Mouse (Mus musculus) lung, adult 2 months (tissue): ENCODE measurements at regions not wholly inside any gene's neighbourhood (a gene's known extent, or its start where the extent isn't known, plus 50 kb on each side); places are given as distances from the start of the nearest gene placed in this dataset.

Experiments
- DNase-seq: peaks from one replicate; pipeline ENCODE4 v3.0.0; 2022
- H3K4me1 ChIP-seq: fragments of 200-500 bp; 2 replicates; pipeline ENCODE4 v1.6.1; 2011; ENCODE audit warnings: low read length; ENCODE audit not compliant: control insufficient read depth, insufficient read depth
- H3K4me3 ChIP-seq: fragments of 200-500 bp; replicated peaks from 2 replicates; pipeline ENCODE3; 2011; ENCODE audit warnings: low read depth, mild to moderate bottlenecking, control low read depth, low read length; ENCODE audit errors: extremely low read depth
- CTCF ChIP-seq: fragments of 200-500 bp; IDR thresholded peaks from 2 replicates; pipeline ENCODE4 v1.5.1; 2011; ENCODE audit warnings: mild to moderate bottlenecking, low read length, control low read depth; ENCODE audit not compliant: insufficient read depth
- POLR2A ChIP-seq: fragments of 200-500 bp; IDR thresholded peaks from 2 replicates; pipeline ENCODE4 v1.6.1; 2011; ENCODE audit warnings: low read depth, mild to moderate bottlenecking, control low read depth, low read length, borderline replicate concordance; ENCODE audit errors: extremely low read depth
- WGBS: fragments of 180-500 bp; shearing (Covaris S2); methylation state at CpG from one replicate; pipeline ENCODE4 v1.1.7; 2018; 5-methylcytosine and 5-hydroxymethylcytosine counted together

- TF ChIP-seq POLR2A (no peak), CTCF (no peak)
- Histone ChIP-seq H3K4me1 (no peaks in the 10 kb centered on the region), H3K4me3 (no peak overlapping the region)
- DNase-seq: no peak
- WGBS: 88% methylated on average over 1 of the region's 1 CpGs
These were observed 200.0 kb upstream of the Tle1 start for GRCm38 (mm10) chr4:72400759-72401158.

- H3K4me3 ChIP-seq: no peak overlapping the region
- 85% methylated on average over 3 of the region's 3 CpGs for WGBS
- no peak for DNase-seq
- H3K4me1 ChIP-seq: no peaks in the 10 kb centered on the region
- TF ChIP-seq CTCF: no peak
- TF ChIP-seq POLR2A: no peak
These were observed 191.2 kb upstream of the Tle1 start for GRCm38 (mm10) chr4:72391887-72392435.

- Histone ChIP-seq H3K4me3 (no peak overlapping the region), H3K4me1 (no peaks in the 10 kb centered on the region)
- 59% methylated on average over 5 of the region's 5 CpGs for WGBS
- TF ChIP-seq POLR2A (no peak), CTCF (no peak)
- no peak for DNase-seq
These were observed 189.3 kb upstream of the Tle1 start for GRCm38 (mm10) chr4:72389811-72390625.

- TF ChIP-seq CTCF (no peak), POLR2A (no peak)
- 62% methylated on average over 12 of the region's 12 CpGs for WGBS
- peak; percentile 22 for DNase-seq
- H3K4me1 ChIP-seq: peaks cover 3% of the 10 kb centered on the region
- no peak overlapping the region for H3K4me3 ChIP-seq
These were observed 184.2 kb upstream of the Tle1 start for GRCm38 (mm10) chr4:72384901-72385264.

GRCm38 (mm10) chr4:72384259-72384900 is 183.7 kb upstream of the Tle1 start:
- WGBS: over 99% methylated on average over 5 of the region's 5 CpGs
- DNase-seq: no peak
- Histone ChIP-seq H3K4me1 (peaks cover 3% of the 10 kb centered on the region), H3K4me3 (no peak overlapping the region)
- TF ChIP-seq CTCF (no peak), POLR2A (no peak)

GRCm38 (mm10) chr4:72383729-72384128 is 183.0 kb upstream of the Tle1 start:
- TF ChIP-seq POLR2A (no peak), CTCF (no peak)
- Histone ChIP-seq H3K4me3 (no peak overlapping the region), H3K4me1 (peaks cover 6% of the 10 kb centered on the region)
- no peak for DNase-seq
- WGBS: 85% methylated on average over 2 of the region's 2 CpGs

- no peak for DNase-seq
- 86% methylated on average over 11 of the region's 11 CpGs for WGBS
- Histone ChIP-seq H3K4me1 (peaks cover 6% of the 10 kb centered on the region), H3K4me3 (no peak overlapping the region)
- TF ChIP-seq CTCF: no peak
These were observed 181.9 kb upstream of the Tle1 start for GRCm38 (mm10) chr4:72382517-72383147.

- H3K4me1 ChIP-seq: peaks cover 6% of the 10 kb centered on the region
- no peak overlapping the region for H3K4me3 ChIP-seq
- TF ChIP-seq CTCF: no peak
- TF ChIP-seq POLR2A: no peak
- DNase-seq: no peak
- 96% methylated on average over 6 of the region's 6 CpGs for WGBS
These were observed 181.0 kb upstream of the Tle1 start for GRCm38 (mm10) chr4:72381742-72382141.

- WGBS: 81% methylated on average over 3 of the region's 3 CpGs
- H3K4me3 ChIP-seq: no peak overlapping the region
- no peak for TF ChIP-seq POLR2A
- TF ChIP-seq CTCF: no peak
- no peak for DNase-seq
- peaks cover 6% of the 10 kb centered on the region for H3K4me1 ChIP-seq
These were observed 180.4 kb upstream of the Tle1 start for GRCm38 (mm10) chr4:72381116-72381515.
